Mouse (Mus musculus): Measurements from ENCODE around the gene Parp6. TPM values are rescaled to one million over a fixed set of nuclear protein-coding genes. Genes with fewer than 3 reads are reported as not detected.
A peak's percentile ranks its signal among the peaks of the same experiment; 100 is the strongest.

The Parp6 gene
- total RNA-seq, 4 experiments from 2014 or later, result 118 to 145 (median 127) TPM

DNA sequence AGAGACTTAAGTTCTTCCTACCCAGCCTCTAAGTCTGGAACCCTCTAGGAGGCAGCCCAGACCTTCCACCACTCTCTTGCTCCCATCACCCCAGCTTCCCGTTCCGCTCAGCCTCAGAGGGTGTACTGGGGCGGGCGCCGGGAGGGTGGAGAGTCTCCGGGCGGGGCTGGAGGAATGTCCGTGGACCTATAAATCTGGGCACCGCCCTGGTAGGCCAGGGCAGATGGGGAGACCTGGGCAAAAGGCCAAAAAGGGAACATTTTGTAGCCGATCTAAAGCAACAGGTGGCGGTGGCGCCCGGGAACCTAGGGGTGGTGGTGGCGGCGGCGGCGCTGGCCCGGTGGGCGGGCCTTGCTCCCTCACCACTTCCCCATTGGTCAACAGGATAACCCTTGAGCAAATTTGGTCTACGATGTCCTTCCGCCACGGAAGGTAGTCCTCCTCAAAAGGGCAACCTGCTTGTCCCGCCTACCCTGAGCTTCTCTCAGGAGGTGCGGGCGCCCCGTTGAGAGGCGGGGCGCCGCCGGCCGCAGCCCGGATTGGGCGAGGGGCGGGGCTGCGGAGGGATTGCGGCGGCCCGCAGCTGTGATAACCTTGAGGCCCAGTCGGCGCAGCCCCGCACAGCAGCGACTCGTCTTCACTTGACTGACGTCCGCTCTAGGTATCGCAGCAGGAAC lies 39.0 kb downstream of the Parp6 start, which contains the start of gene Pkm:
Pkm (plus strand) TSS at position 411 of the 677 bp plus-strand sequence.
- peak; percentile 96 to 97 for DNase-seq (ENCODE audit: low spot score in 2 of 2)

DNA sequence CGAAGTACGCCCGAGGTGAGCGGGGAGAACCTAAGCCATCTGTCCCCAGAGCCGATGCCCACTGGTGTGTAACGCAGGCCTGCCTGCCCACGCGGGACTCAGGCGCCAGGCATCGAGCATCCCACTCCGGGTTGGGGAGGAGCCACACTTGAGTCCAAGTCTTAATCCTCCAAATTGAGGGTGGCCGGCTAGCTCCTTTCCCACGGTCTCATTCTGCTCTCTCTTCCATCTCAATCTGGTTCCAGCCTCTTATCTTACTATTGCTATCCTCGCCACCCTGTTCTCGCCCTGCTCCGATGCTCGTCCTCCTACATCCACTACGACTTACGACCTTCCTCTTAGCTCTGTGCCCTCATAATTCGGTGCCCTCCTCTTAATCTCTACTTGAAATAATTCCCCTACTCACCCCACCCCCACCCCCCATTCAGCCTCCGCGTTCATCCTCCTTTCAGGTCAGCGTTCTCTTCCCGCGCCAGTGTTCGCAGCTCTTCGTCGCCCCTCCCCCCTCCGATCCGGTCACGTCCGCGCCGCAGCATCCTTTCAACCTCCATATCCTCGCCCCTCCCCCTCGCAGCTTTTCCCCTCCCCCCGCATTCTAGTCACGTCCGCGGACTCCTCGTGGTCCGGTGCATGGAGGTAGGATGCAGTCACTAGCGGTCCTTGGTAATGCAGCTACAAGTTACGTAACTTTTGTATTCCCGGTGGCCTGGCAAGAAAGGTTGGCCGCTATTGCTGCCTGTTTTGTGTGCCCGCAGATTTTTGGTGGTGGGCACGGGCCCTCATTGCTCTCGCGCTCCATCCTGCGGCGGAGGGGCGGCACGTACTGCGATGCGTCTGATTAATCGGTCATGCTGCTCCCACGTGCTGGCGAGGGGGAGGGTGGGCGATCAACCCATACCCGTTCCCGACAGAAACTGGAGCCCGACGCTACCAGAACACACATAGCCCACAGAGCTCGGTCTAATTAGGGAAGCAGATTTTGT lies 39.8 kb downstream of the Parp6 start:
- DNase-seq (ENCODE audit: low spot score in 2 of 2), result peak; percentile 84

DNA sequence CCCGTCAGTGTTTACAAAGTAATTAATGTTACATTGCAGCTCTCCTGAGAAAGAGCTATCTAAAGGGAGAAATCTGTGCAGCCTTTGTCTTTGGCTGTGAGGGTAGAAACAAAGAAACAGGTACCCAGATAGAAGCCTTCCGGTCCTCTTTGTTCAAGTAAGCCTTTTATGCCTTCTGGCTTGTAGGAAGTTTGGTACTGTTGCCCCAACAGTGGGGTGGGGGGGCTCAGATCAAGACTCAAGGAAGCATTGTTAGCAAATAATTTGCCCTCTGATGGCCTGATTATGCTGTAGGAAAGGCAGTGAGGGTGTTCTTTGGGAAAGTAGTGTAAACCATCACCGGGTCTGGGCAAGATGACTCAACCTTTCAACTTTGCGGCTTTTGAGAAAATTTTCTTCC lies 41.1 kb downstream of the Parp6 start:
- DNase-seq (ENCODE audit: low spot score in 2 of 2), result no peak

DNA sequence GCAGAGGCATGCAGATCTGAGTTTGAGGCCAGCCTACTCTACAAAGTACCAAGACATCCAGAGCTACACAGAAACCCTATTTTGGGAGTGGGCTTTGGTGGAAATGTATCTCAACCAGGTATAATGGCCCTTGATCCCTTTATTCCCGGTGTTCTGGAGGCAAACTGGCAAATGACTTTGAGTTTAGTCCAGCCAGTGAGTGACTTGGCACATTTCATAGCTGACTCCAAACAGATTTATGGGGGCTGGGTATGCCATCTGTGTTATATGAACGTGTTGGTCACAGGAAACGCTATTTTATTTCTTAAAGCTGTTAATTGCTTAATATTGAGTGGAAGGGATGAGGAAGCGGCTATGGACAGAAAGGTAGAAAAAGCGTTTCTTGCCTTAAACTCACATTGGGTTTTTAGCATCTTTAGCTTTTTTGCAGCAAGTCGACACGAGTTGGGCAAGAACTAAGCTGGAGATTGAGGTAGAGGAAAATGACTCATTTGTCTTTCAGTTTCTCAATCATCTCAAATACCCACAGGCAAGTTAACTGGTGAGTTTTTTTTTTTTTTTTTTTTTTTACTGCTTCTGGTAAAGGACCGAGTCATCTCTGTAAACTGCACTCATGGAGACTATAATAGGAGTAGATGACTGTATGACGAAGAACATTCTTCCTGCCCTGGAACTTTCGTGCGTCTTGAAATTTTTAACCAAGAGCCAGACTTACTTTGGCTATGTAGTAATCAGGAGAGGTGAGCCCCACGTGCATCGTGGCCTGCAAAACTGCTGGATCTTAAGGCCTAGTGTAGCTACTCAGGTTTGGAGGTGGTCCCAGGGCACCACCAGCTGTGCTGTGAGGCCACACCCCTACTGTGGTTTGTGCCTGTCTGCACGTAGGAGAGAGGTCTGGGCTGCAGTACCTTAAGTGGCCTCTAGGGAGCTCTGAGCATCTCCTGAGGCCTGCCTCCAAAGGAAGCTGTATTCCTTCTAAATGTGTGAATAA lies 42.2 kb downstream of the Parp6 start:
- DNase-seq (ENCODE audit: low spot score in 2 of 2), result peak; percentile 71 to 80

- no peak for DNase-seq (ENCODE audit: low spot score in 2 of 2)
Observed at GRCm38 (mm10) chr9:59660421-59660820, 43.3 kb downstream of the Parp6 start.

DNA sequence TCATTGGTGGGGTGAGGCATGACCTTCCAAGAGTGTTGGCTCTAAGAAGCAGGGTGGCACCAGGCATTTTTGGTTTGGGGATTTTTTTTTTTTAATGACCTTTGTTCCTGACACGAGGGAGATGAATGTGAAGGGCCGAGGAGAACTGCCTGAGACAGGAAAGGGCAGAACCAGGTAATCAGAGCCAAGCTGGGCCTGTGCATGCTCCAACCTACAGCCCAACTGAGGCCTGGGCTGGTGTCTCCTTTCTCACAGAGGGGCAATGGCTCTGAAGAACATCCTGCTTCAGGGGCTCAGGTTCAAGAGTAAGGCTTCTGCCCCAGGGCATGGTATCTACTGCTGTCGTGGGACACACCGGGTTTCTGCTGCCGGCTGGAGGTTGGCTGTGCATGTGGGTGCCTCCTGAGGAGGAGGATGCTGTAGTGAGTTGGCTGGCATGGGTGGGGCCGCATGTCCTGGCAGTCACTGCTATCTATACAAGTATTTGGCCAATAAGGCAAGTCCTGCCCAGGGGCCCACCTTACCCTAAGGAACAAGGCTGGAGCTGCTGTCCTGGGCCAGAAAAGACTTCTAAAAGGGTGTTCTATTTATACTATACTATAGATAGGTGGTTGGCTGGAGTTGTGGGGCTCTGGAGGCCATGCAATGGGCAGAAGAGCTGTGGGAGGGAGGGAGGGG lies 44.4 kb downstream of the Parp6 start:
- no peak for DNase-seq (ENCODE audit: low spot score in 2 of 2)

GRCm38 (mm10) chr9:59663226-59663625 lies 46.1 kb downstream of the Parp6 start:
- no peak for DNase-seq (ENCODE audit: low spot score in 2 of 2)

DNA sequence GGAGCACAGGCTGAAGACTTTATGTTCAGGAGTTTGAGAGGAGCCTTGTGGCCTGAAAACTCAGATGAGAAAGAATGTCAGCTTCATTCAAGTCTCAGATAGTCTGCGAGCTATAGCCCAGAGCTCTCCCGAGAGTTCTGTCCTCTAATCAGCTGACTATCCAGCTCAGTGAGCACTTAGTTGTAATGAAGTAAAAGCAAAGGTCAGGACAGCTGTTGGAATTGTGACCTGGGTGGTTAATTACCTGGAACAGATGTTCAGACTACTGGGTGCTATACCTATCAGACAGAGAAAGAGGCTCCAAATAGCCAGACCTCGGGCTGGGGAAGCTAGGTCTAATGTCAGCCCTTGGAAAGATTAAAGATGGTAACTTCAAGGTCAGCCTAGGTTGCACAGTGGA lies 46.9 kb downstream of the Parp6 start:
- no peak for DNase-seq (ENCODE audit: low spot score in 2 of 2)

GRCm38 (mm10) chr9:59664664-59665256 lies 47.7 kb downstream of the Parp6 start:
- no peak for DNase-seq (ENCODE audit: low spot score in 2 of 2)

- no peak for DNase-seq (ENCODE audit: low spot score in 2 of 2)
Observed at GRCm38 (mm10) chr9:59666016-59666415, 48.9 kb downstream of the Parp6 start.

GRCm38 (mm10) chr9:59666813-59667212 lies 49.7 kb downstream of the Parp6 start:
- DNase-seq (ENCODE audit: low spot score in 2 of 2), result no peak

DNA sequence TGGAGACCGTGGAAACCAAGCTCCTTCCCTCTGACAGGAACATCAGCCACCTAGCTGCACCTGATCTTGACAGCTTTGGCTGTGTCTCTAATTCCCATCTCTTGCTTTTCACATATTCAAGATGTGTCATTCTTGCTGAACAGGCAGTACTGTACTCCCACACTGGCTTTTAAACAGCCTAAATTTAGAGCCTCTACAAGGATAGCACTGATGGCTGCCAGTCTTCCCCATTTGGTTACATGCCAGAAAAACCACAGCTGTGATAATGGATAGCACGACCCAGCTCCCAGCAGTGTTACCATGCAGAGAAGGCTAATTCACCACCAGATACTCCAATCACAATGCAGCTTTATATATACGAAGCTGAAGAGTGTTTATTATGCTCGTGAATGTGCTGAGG lies 50.2 kb downstream of the Parp6 start:
- no peak for DNase-seq (ENCODE audit: low spot score in 2 of 2)

- DNase-seq (ENCODE audit: low spot score in 2 of 2), result no peak
Observed at GRCm38 (mm10) chr9:59667904-59668303, 50.8 kb downstream of the Parp6 start.

DNA sequence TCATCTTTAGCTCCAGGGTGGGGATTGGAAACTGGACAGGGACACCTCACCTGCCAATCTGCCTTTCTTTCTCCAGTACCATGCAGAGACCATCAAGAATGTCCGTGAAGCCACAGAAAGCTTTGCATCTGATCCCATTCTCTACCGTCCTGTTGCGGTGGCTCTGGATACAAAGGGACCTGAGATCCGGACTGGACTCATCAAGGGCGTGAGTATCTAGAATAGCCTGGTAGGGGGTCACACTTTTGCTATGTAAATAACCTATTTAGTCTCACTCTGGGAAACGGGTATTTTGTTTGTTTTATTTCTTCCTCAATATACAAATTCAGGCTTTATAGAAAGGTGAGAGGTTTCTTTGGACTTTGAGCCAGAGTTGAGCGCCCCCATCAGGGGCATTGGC lies 51.4 kb downstream of the Parp6 start:
- no peak for DNase-seq (ENCODE audit: low spot score in 2 of 2)

DNA sequence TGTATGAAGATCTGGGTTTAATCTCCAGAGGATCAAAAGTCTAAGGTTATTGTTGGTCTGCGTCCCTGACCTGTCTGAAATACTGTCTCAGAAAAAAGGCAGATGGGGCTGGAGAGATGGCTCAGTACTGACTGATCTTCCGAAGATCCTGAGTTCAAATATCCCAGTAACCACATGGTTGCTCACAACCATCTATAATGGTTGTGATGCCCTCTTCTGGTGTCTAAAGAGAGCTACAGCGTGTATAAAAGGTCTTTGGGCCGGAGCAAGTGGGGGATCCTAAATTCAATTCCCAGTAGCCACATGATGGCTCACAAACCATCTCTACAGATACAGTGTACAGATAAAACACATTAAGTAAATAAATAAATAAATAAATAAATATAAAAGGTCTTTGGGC lies 52.1 kb downstream of the Parp6 start:
- no peak for DNase-seq (ENCODE audit: low spot score in 2 of 2)

GRCm38 (mm10) chr9:59672195-59672894 lies 55.3 kb downstream of the Parp6 start:
- no peak for DNase-seq (ENCODE audit: low spot score in 2 of 2)

DNA sequence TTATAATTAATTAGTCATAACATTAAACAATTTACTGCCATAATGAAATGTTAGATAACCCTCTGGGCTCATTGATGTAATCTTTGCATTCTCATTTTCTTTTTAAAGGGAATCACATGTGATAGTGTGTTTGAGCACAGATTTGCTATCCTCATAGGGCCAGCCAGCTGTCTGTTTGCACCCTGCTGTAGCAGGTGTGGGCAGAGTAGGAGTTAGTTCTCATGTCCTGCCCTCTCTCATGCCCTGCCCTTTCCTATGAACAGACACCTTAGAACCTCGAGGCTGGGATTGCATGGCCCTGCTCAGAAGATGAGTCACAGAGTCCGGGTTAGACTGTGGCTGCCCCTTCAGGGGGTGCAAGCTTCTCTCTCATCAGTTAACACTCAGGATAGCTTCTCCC lies 56.3 kb downstream of the Parp6 start:
- no peak for DNase-seq (ENCODE audit: low spot score in 2 of 2)

DNA sequence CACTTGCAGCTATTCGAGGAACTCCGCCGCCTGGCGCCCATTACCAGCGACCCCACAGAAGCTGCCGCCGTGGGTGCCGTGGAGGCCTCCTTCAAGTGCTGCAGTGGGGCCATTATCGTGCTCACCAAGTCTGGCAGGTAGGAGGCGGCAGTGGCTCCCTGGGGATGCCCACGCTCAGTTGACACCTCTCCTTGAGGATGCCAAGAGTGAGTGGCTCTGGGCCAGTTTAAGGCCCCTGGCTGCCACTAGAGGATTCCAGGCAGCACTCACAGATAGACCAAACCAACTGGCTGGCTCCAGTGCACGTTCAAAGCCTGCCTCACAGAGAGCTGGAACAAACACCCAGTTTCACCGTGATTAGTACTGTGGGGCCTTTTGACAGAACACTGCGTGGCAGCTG lies 58.5 kb downstream of the Parp6 start:
- DNase-seq (ENCODE audit: low spot score in 2 of 2), result no peak

DNA sequence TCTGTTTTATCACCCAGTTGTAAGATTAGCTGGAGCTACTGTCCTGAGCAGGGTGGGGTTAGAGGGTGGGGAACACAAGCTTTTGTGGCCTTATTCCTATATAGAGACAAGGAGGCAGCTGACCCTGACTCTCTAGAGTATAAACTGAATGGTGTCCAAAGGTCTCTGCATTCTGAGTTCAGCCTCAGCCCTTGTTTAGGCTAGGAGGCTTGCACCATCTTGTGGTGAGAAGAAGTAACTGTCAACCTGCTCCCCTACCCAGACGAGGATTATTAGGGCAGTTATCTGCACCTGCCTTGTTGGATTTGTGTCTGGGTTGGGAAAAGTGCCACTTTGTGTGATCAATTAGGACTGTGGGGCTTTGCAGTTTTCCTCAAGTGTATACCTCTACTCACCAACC lies 61.2 kb downstream of the Parp6 start:
- no peak for DNase-seq (ENCODE audit: low spot score in 2 of 2)
